Mouse (Mus musculus) lung, embryonic 14.5 days (tissue): ENCODE measurements around the gene Rilp. TPM values are rescaled to one million over a fixed set of nuclear protein-coding genes. Genes with fewer than 3 reads are reported as not detected.
"Not testable (repeated sequence)": the region's sequence is repeated elsewhere in the genome, so short reads cannot be mapped to it uniquely, and the experiment has no call there.

Source experiments
- ATAC-seq: fragments of 200-750 bp; cut with Nextera tagmentation; 2 replicates; pipeline ENCODE4 v1.8.0; 2017; ENCODE audit warnings: mild to moderate bottlenecking, moderate TSS enrichment, moderate library complexity; ENCODE audit not compliant: insufficient read depth
- DNase-seq: peaks from one replicate; pipeline ENCODE4 v3.0.0-alpha.2; 2015
- H3K27ac ChIP-seq: fragments of 300-500 bp; sonication (generic); 2 replicates; pipeline ENCODE4 v1.5.1; 2014; ENCODE audit warnings: low read depth, mild to moderate bottlenecking, moderate library complexity
- H3K27me3 ChIP-seq: fragments of 300-500 bp; sonication (generic); 2 replicates; pipeline ENCODE4 v1.6.1; 2014; ENCODE audit warnings: low read length, control low read depth; ENCODE audit not compliant: insufficient read depth
- H3K36me3 ChIP-seq: fragments of 300-500 bp; sonication (generic); 2 replicates; pipeline ENCODE4 v1.6.1; 2014; ENCODE audit warnings: control low read depth; ENCODE audit not compliant: insufficient read depth
- H3K4me1 ChIP-seq: fragments of 300-500 bp; sonication (generic); 2 replicates; pipeline ENCODE4 v1.6.1; 2014; ENCODE audit warnings: antibody characterized with exemption, control low read depth; ENCODE audit not compliant: insufficient read depth
- H3K4me2 ChIP-seq: fragments of 300-500 bp; sonication (generic); 2 replicates; pipeline ENCODE4 v1.6.1; 2014; ENCODE audit warnings: mild to moderate bottlenecking
- H3K4me3 ChIP-seq: fragments of 300-500 bp; sonication (generic); 2 replicates; pipeline ENCODE4 v1.5.1; 2014; ENCODE audit warnings: low read depth, low read length
- H3K9ac ChIP-seq: fragments of 300-500 bp; sonication (generic); 2 replicates; pipeline ENCODE4 v1.6.1; 2014
- H3K9me3 ChIP-seq: fragments of 300-500 bp; sonication (generic); 2 replicates; pipeline ENCODE4 v1.6.1; 2016; ENCODE audit warnings: low read depth, low read length, control low read depth
- CTCF ChIP-seq: IDR thresholded peaks from 2 replicates; pipeline ENCODE4 v1.5.1; 2016; ENCODE audit warnings: antibody characterized with exemption, low read depth
- WGBS: fragments of 180-500 bp; shearing (Covaris S2); extraction: QIAGEN DNeasy Blood & Tissue Kit; methylation state at CpG from one replicate; pipeline ENCODE4 v1.1.7; 2014; 5-methylcytosine and 5-hydroxymethylcytosine counted together
- polyA plus RNA-seq: library from polyadenylated mRNA; unstranded; fragments of >200 nt; fragmentation: Nextera tagmentation; extraction: Ambion mirVana; gene quantifications from 2 replicates; pipeline ENCODE4 v1.2.1, GENCODE M21; 2014

Gene Rilp
- polyA plus RNA-seq, 1 experiment from 2014 or later, result 0.58 TPM

- Histone ChIP-seq H3K27me3 (no peaks in the 10 kb centered on the region), H3K4me3 (no peak overlapping the region), H3K4me2 (no peak overlapping the region), H3K9me3 (no peaks in the 10 kb centered on the region), H3K9ac (no peak overlapping the region), H3K36me3 (no peaks in the 10 kb centered on the region), H3K27ac (no peak overlapping the region; the same call in 1 of the 2 replicates), H3K4me1 (peaks cover 21% of the 10 kb centered on the region; the same call in 1 of the 2 replicates)
- no peak for TF ChIP-seq CTCF
- 88% methylated on average over 5 of the region's 5 CpGs for WGBS
- ATAC-seq (no peak), DNase-seq (no peak)
Measured at GRCm38 (mm10) chr11:75551321-75551720, 41.4 kb downstream of the Rilp start.

- TF ChIP-seq CTCF, result no peak
- Histone ChIP-seq H3K9ac (peak overlapping the region; percentile 35), H3K27ac (peak overlapping the region; percentile 71), H3K9me3 (no peaks in the 10 kb centered on the region), H3K36me3 (no peaks in the 10 kb centered on the region), H3K4me1 (peaks cover 21% of the 10 kb centered on the region; the same call in 1 of the 2 replicates), H3K4me3 (no peak overlapping the region), H3K27me3 (no peaks in the 10 kb centered on the region), H3K4me2 (no peak overlapping the region)
- peak; percentile 21; the same call in 1 of the 2 replicates for ATAC-seq
- 60% methylated on average over 9 of the region's 9 CpGs for WGBS
- DNase-seq, result peak; percentile 42
Measured at GRCm38 (mm10) chr11:75551961-75552441, 42.1 kb downstream of the Rilp start.

- no peak overlapping the region for H3K9ac ChIP-seq
- 50% methylated on average over 7 of the region's 7 CpGs for WGBS
- TF ChIP-seq CTCF, result no peak
Measured at GRCm38 (mm10) chr11:75552906-75553482, 43.1 kb downstream of the Rilp start.

GRCm38 (mm10) chr11:75556006-75556405 is 46.1 kb downstream of the Rilp start:
- not testable (repeated sequence) for H3K9me3 ChIP-seq, ATAC-seq, H3K27me3 ChIP-seq, DNase-seq, H3K27ac ChIP-seq, H3K9ac ChIP-seq, H3K36me3 ChIP-seq, H3K4me2 ChIP-seq, H3K4me3 ChIP-seq
- WGBS, result 90% methylated on average over 6 of the region's 6 CpGs
- peaks cover 10% of the 10 kb centered on the region; the same call in 1 of the 2 replicates for H3K4me1 ChIP-seq

More at GRCm38 (mm10) chr11:75552906-75553482, 43.1 kb downstream of the Rilp start:
- Histone ChIP-seq H3K27ac (peak overlapping the region; percentile 71; the same call in 1 of the 2 replicates), H3K27me3 (no peaks in the 10 kb centered on the region), H3K36me3 (no peaks in the 10 kb centered on the region), H3K4me1 (peaks cover 21% of the 10 kb centered on the region; the same call in 1 of the 2 replicates), H3K4me2 (no peak overlapping the region), H3K9me3 (no peaks in the 10 kb centered on the region), H3K4me3 (no peak overlapping the region)
- DNase-seq (no peak), ATAC-seq (no peak)

- ATAC-seq (no peak), DNase-seq (no peak)
- WGBS, result 85% methylated on average over 6 of the region's 6 CpGs
- no peak overlapping the region for H3K27ac ChIP-seq
- H3K4me1 ChIP-seq, result peaks cover 4% of the 10 kb centered on the region; the same call in 1 of the 2 replicates
- no peak overlapping the region for H3K9ac ChIP-seq
- H3K27me3 ChIP-seq, result no peaks in the 10 kb centered on the region
- H3K4me2 ChIP-seq, result no peak overlapping the region
- H3K4me3 ChIP-seq, result no peak overlapping the region
- no peak for TF ChIP-seq CTCF
- H3K36me3 ChIP-seq, result no peaks in the 10 kb centered on the region
- no peaks in the 10 kb centered on the region for H3K9me3 ChIP-seq
Measured at GRCm38 (mm10) chr11:75557142-75557541, 47.2 kb downstream of the Rilp start.

- no peak overlapping the region for H3K27ac ChIP-seq
- peak; percentile 40 for TF ChIP-seq CTCF
- H3K4me1 ChIP-seq, result no peaks in the 10 kb centered on the region
- no peaks in the 10 kb centered on the region for H3K27me3 ChIP-seq
- WGBS, result 87% methylated on average over 1 of the region's 1 CpGs
- ATAC-seq (no peak), DNase-seq (no peak)
- H3K4me3 ChIP-seq, result no peak overlapping the region
- H3K9ac ChIP-seq, result no peak overlapping the region
- no peaks in the 10 kb centered on the region for H3K36me3 ChIP-seq
- no peaks in the 10 kb centered on the region for H3K9me3 ChIP-seq
- no peak overlapping the region for H3K4me2 ChIP-seq
Measured at GRCm38 (mm10) chr11:75558101-75558500, 48.2 kb downstream of the Rilp start.

GRCm38 (mm10) chr11:75559870-75560504 is 50.1 kb downstream of the Rilp start:
- WGBS, result 79% methylated on average over 8 of the region's 8 CpGs
- TF ChIP-seq CTCF, result no peak

More at GRCm38 (mm10) chr11:75559870-75560504, 50.1 kb downstream of the Rilp start:
- Histone ChIP-seq H3K27ac (no peak overlapping the region), H3K9me3 (no peaks in the 10 kb centered on the region), H3K36me3 (no peaks in the 10 kb centered on the region), H3K4me3 (no peak overlapping the region), H3K9ac (no peak overlapping the region), H3K27me3 (no peaks in the 10 kb centered on the region), H3K4me2 (no peak overlapping the region), H3K4me1 (0 out of 2 replicates have a peak, but pooled peaks cover 5% of the 10 kb centered on the region)
- DNase-seq, result no peak
- no peak for ATAC-seq
